Mouse (Mus musculus) neural tube, embryonic 14.5 days (tissue): ENCODE measurements around the gene Manba. TPM values are rescaled to one million over a fixed set of nuclear protein-coding genes. Genes with fewer than 3 reads are reported as not detected.
A peak's percentile ranks its signal among the peaks of the same experiment; 100 is the strongest.

Experiments used
- ATAC-seq: fragments of 200-750 bp; cut with Nextera tagmentation; 2 replicates; pipeline ENCODE4 v1.8.0; 2017; ENCODE audit warnings: low read depth, mild to moderate bottlenecking, moderate TSS enrichment, moderate library complexity
- H3K27ac ChIP-seq: fragments of 300-500 bp; sonication (generic); 2 replicates; pipeline ENCODE4 v1.5.1; 2014; ENCODE audit warnings: low read depth, mild to moderate bottlenecking, control low read depth, low read length, moderate library complexity, mixed read lengths
- H3K27me3 ChIP-seq: fragments of 300-500 bp; sonication (generic); 2 replicates; pipeline ENCODE4 v1.6.1; 2014; ENCODE audit warnings: low read length; ENCODE audit not compliant: control insufficient read depth, insufficient read depth
- H3K36me3 ChIP-seq: fragments of 300-500 bp; sonication (generic); 2 replicates; pipeline ENCODE4 v1.6.1; 2014; ENCODE audit warnings: low read length, mixed read lengths; ENCODE audit not compliant: control insufficient read depth, insufficient read depth
- H3K4me1 ChIP-seq: fragments of 300-500 bp; sonication (generic); 2 replicates; pipeline ENCODE4 v1.6.1; 2014; ENCODE audit warnings: low read length; ENCODE audit not compliant: control insufficient read depth, insufficient read depth
- H3K4me2 ChIP-seq: fragments of 300-500 bp; sonication (generic); 2 replicates; pipeline ENCODE4 v1.6.1; 2014; ENCODE audit warnings: mild to moderate bottlenecking, low read depth, low read length, control low read depth
- H3K4me3 ChIP-seq: fragments of 300-500 bp; sonication (generic); 2 replicates; pipeline ENCODE4 v1.5.1; 2014; ENCODE audit warnings: low read depth, low read length, control low read depth, mixed read lengths
- H3K9ac ChIP-seq: fragments of 300-500 bp; sonication (generic); replicated peaks from 2 replicates; pipeline ENCODE4 v1.6.1; 2014; ENCODE audit warnings: low read depth, mild to moderate bottlenecking, control low read depth, low read length, mixed read lengths
- H3K9me3 ChIP-seq: fragments of 300-500 bp; sonication (generic); 2 replicates; pipeline ENCODE4 v1.6.1; 2016; ENCODE audit warnings: low read length; ENCODE audit not compliant: control insufficient read depth
- WGBS: fragments of 180-500 bp; shearing (Covaris S2); extraction: QIAGEN DNeasy Blood & Tissue Kit; methylation state at CpG from one replicate; pipeline ENCODE4 v1.1.7; 2014; 5-methylcytosine and 5-hydroxymethylcytosine counted together
- polyA plus RNA-seq: library from polyadenylated mRNA; unstranded; fragments of >200 nt; fragmentation: Nextera tagmentation; extraction: Ambion mirVana; gene quantifications from 2 replicates; pipeline ENCODE4 v1.2.1, GENCODE M21; 2014

Gene Manba
- polyA plus RNA-seq, result 6.5 and 7.9 TPM in 2 replicates

DNA sequence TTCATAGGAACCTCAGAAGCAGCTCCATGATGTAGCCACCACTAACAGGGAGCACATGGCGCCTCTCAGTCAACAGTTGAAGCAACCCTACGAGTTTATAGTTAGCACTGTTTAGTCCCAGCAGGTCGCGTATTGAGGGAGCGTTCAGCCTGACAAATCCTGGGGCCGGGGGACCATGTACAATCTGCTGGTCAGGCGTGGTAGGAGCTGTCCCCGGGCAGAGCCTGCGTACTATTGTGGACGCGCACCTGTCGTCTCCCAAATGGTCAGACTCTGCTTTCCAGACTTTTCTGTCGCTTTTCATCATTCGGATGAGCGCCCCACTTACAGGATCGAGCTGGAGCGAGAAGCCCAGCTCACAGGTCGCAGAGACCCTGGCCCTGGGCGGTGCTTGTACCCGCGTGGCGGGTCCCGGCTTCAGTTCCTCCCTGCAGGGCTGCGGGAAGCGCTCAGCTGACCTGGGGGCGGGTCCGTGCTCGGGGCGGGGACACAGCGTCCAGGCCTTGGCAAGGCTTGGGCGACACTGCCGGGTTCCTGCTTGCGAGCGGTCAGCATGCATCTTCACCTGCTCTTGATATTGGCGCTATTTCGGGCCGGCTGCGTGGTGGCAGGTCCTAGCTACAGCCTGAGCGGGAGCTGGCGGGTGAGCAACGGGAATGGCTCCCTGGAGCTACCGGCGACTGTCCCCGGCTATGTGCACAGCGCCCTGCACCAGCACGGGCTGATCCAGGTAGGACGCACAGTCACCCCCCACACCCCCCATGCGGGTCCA, at the start of gene Manba:
TSS of gene Manba (plus strand) at position 484 of the 772 bp plus-strand sequence.
- Histone ChIP-seq H3K4me3 (peak within 1 kb of the TSS; percentile 55), H3K36me3 (no peaks in the 10 kb centered on the region), H3K4me1 (no peaks in the 10 kb centered on the region), H3K4me2 (peak within 1 kb of the TSS; percentile 91), H3K27ac (no peak within 1 kb of the TSS), H3K9me3 (no peaks in the 10 kb centered on the region), H3K9ac (peak within 1 kb of the TSS; percentile 43), H3K27me3 (no peaks in the 10 kb centered on the region)
- peak; percentile 96 for ATAC-seq
- 1% methylated on average over 48 of the region's 48 CpGs for WGBS

DNA sequence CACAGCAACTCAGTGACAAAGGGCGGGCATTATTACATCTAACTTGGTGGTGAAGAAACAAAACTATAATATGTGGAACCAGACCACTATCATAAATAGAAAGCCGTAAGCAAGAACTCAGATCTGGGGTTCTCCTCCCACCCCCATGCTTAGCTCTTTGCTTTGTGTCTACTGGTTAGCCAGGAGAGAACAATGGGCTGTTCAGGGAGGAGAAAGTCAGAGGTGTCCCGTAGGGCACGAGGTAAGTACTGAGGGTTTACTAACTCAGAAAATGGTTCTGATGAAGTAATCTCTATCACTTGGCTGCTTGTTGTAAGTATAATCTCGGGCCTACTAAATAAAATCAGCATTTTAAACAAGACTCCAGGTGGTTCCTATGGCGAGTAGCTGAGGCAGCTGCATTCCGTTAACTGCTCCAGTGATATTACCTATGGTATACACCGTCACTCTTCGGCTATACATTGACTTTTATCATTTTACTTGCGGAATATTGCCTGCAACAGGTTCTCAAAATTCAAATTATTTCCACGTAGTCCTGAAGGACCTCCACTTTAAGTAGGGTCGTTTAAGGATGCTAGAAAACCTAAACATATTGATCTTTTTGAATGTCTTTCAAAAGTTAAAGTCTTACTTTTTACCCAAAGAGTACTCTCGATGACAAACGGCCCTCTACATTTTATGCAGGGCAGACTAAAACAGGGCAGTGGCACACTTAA, 48.4 kb upstream of the Manba start:
- peak overlapping the region; percentile 88 for H3K4me3 ChIP-seq
- no peaks in the 10 kb centered on the region for H3K27me3 ChIP-seq
- no peaks in the 10 kb centered on the region for H3K9me3 ChIP-seq
- H3K4me1 ChIP-seq, result peaks cover 11% of the 10 kb centered on the region
- H3K9ac ChIP-seq, result peak overlapping the region; percentile 70
- 35% methylated on average over 14 of the region's 14 CpGs for WGBS
- peak overlapping the region; percentile 99 for H3K27ac ChIP-seq
- no peaks in the 10 kb centered on the region for H3K36me3 ChIP-seq
- ATAC-seq, result no peak
- peak overlapping the region; percentile 56 for H3K4me2 ChIP-seq

DNA sequence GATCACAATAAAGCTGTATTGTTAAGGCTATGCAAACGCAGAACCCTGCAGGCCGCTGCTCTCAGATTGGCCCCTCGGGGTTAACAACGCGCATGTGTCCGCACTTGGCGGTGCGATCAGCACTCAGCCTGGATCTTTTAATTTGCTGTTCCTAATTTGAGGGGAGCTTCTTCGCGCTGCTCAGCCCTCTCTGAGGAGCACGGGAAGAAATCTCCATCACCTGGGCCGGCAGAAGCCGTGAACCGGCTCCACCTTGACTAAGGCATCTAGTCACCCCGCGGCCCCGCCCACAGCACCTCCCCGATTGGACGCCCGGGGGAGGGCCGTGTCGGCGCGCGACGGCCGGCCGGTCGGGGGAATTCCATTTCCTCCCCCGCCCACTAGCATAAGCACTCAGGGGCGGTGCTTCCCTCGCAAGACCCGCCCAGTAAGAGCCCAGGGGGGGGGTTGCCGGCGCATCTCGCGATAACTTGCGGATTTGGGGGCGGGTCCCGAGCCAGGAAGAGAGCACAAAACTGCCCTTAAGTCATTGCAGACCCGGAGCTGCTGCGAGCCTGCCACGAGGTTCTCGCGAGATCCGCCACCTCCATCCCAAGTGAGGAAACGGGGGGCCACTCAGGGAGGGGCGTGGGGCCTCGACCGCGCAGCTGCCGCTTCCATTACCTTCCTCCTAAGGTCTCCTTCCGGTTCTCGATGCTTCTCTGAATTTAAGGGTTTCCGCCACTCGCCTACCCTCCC, 47.5 kb upstream of the Manba start, which contains the start of gene Ube2d3:
TSS of gene Ube2d3 (plus strand) at position 392 of the 738 bp plus-strand sequence.
- peaks cover 12% of the 10 kb centered on the region for H3K4me1 ChIP-seq
- H3K4me3 ChIP-seq, result peak within 1 kb of the TSS; percentile 88
- under 1% methylated on average over 56 of the region's 56 CpGs for WGBS
- ATAC-seq, result peak; percentile 95
- peak within 1 kb of the TSS; percentile 98 for H3K4me2 ChIP-seq
- no peaks in the 10 kb centered on the region for H3K36me3 ChIP-seq
- no peaks in the 10 kb centered on the region for H3K9me3 ChIP-seq
- H3K27me3 ChIP-seq, result no peaks in the 10 kb centered on the region
- H3K27ac ChIP-seq, result peak within 1 kb of the TSS; percentile 99
- H3K9ac ChIP-seq, result peak within 1 kb of the TSS; percentile 78

DNA sequence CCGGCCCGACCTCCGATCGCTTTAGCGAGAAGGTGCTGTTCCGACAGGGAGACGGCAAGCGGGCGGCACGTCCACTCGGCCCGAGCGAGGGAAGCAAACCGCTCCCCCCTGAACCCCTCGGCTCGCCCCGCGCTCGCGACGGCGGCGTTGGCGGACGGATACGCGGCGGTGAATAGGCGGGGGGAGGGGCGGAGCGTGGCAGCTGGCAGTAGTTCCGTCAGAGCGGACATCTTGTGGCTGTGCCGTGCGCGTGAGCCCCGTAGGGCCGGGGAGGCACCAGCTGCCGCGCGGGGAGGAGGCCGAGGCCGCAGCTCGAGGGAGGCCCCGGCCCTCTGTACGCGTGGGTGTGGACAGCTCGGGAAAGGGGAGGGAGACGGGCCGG, 46.9 kb upstream of the Manba start:
- 0% methylated on average over 22 of the region's 50 CpGs for WGBS

DNA sequence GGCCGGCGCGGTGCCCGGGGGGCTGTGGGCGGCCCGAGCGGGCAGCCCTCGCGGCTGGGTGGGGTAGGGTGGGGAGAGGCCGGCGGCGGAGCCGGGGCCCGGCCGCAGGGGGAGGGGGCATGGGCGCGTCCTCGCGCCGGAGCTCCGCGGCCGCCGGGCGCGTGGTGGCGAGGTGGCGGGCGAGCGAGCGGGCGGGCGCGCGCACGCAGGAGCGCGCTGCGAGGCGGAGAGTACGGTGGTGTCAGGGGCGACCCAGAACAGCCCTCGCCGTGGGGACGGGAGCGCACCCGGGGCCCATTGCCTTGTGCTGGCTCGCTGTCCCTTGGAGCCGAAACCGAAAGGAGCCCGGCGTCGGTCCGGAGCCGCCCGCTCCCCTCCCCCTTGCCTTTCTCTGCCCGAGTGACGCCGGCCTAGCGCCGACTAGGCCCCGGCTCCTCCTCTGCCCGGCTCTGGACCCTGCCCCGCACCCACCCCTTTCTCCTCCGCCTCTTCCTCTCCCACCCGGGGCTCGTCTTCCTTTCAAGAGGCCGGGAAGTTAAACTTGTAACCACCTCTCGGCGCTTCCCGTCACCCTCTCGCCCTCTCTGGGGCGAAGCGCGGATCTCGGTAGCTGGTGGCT, 46.4 kb upstream of the Manba start:
- no peaks in the 10 kb centered on the region for H3K9me3 ChIP-seq
- peak overlapping the region; percentile 98 for H3K4me2 ChIP-seq
- 0 out of 2 replicates have a peak, but pooled peaks cover 3% of the 10 kb centered on the region for H3K36me3 ChIP-seq
- peak overlapping the region; percentile 99 for H3K27ac ChIP-seq
- 1% methylated on average over 39 of the region's 76 CpGs for WGBS
- peak overlapping the region; percentile 78 for H3K9ac ChIP-seq
- H3K27me3 ChIP-seq, result no peaks in the 10 kb centered on the region
- peak overlapping the region; percentile 88 for H3K4me3 ChIP-seq
- peak; percentile 58 for ATAC-seq
- peaks cover 19% of the 10 kb centered on the region for H3K4me1 ChIP-seq

More for the DNA sequence above, 46.9 kb upstream of the Manba start:
- Histone ChIP-seq H3K4me3 (peak overlapping the region; percentile 88), H3K27ac (peak overlapping the region; percentile 99), H3K4me1 (peaks cover 18% of the 10 kb centered on the region), H3K27me3 (no peaks in the 10 kb centered on the region), H3K4me2 (0 out of 2 replicates have a peak overlapping the region, but pooled peaks have one; percentile 16), H3K9ac (peak overlapping the region; percentile 78), H3K9me3 (no peaks in the 10 kb centered on the region), H3K36me3 (0 out of 2 replicates have a peak, but pooled peaks cover 2% of the 10 kb centered on the region)
- ATAC-seq, result peak; percentile 85

DNA sequence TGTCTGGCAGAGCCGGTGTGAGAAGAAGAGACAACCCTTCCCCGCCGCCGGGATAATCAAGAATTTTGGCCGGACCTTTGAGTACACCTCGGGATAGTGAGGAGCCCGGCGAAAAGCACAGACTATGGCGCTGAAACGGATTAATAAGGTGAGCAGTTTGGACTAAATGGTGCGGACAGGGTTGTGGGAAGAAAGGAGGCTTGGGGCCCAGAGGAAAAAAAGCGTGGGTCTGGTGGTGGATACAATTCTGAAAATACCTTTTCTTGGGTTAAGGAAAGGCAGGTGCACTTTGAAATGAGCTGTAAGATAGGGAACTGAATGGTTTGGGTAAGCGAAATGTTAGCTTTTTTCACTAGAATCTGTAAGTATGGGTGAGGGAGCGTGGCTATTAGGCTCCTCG, 45.8 kb upstream of the Manba start:
- Histone ChIP-seq H3K4me1 (peaks cover 19% of the 10 kb centered on the region), H3K4me2 (peak overlapping the region; percentile 98), H3K9me3 (no peaks in the 10 kb centered on the region), H3K9ac (peak overlapping the region; percentile 78), H3K36me3 (0 out of 2 replicates have a peak, but pooled peaks cover 3% of the 10 kb centered on the region), H3K27ac (peak overlapping the region; percentile 99), H3K4me3 (peak overlapping the region; percentile 88), H3K27me3 (no peaks in the 10 kb centered on the region)
- WGBS, result 2% methylated on average over 15 of the region's 15 CpGs
- no peak for ATAC-seq

DNA sequence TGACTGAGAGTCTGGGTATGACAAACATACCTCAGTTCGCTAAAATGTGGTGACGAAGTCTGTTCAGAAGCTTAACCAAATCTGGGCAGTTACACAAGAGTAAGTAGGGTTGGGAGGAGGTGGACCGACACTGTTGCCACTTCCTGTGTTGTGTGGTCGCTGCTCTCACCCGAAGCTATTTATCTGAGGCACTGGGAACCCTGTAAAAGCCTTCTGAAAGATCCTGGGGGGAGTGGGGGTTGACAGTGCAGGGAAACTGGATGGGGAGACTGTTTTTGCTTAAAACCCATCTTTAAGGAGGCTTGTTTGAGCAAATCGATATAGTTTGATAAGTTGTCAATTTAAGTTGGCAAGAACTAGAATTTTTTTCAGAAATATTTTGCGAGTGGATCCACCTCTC, 45.2 kb upstream of the Manba start:
- peak overlapping the region; percentile 78 for H3K9ac ChIP-seq
- no peak overlapping the region; the same call in 1 of the 2 replicates for H3K27ac ChIP-seq
- ATAC-seq, result no peak
- peak overlapping the region; percentile 98 for H3K4me2 ChIP-seq
- H3K9me3 ChIP-seq, result no peaks in the 10 kb centered on the region
- H3K27me3 ChIP-seq, result no peaks in the 10 kb centered on the region
- H3K4me3 ChIP-seq, result peak overlapping the region; percentile 88
- H3K36me3 ChIP-seq, result 0 out of 2 replicates have a peak, but pooled peaks cover 3% of the 10 kb centered on the region
- 34% methylated on average over 7 of the region's 7 CpGs for WGBS
- H3K4me1 ChIP-seq, result peaks cover 19% of the 10 kb centered on the region

DNA sequence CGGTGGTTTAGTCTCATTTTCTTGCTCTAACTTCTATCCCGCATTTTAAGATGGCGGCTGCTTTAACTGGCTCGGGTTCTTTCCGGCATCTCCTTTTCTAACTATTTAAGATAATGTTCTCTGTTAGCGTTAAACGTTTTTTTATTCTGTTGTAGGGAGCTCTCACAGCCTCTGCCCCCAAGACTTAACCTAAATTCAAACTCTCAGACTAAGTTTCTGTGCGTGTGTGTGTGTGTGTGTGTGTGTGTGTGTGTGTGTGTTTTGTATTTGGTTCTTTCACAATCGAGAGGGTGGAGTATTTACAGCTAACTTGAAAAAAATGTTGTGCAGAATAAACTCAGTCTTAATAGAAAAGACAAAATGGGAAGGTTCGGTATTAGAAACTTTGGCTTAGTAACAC, 44.8 kb upstream of the Manba start:
- Histone ChIP-seq H3K36me3 (0 out of 2 replicates have a peak, but pooled peaks cover 3% of the 10 kb centered on the region), H3K4me2 (peak overlapping the region; percentile 98), H3K9me3 (no peaks in the 10 kb centered on the region), H3K4me1 (peaks cover 19% of the 10 kb centered on the region), H3K4me3 (peak overlapping the region; percentile 88), H3K27me3 (no peaks in the 10 kb centered on the region), H3K27ac (no peak overlapping the region), H3K9ac (peak overlapping the region; percentile 78; the same call in 1 of the 2 replicates)
- 57% methylated on average over 10 of the region's 10 CpGs for WGBS
- ATAC-seq, result no peak
